Mouse (Mus musculus) MEL-GATA-1-ER (cell line): Measurements from ENCODE around the gene Tns3.

Experiments used
- DNase-seq: peaks from one replicate; pipeline ENCODE4 v3.0.0-alpha.2; 2012; ENCODE audit warnings: low read depth; ENCODE audit errors: extremely low read depth

Gene Tns3

GRCm38 (mm10) chr11:8664393-8664743 is at the start of gene Tns3:
TSS of gene Tns3 (minus strand) at chr11:8664535.
- no peak for DNase-seq

GRCm38 (mm10) chr11:8706246-8707041 is 42.1 kb upstream of the Tns3 start:
- DNase-seq: no peak

- no peak for DNase-seq
Measured at GRCm38 (mm10) chr11:8705156-8705555, 40.8 kb upstream of the Tns3 start.

- no peak for DNase-seq
Measured at GRCm38 (mm10) chr11:8703876-8704275, 39.5 kb upstream of the Tns3 start.

GRCm38 (mm10) chr11:8702532-8702886 is 38.2 kb upstream of the Tns3 start:
- no peak for DNase-seq

- DNase-seq: no peak
Measured at GRCm38 (mm10) chr11:8701845-8702531, 37.7 kb upstream of the Tns3 start.

- DNase-seq: no peak
Measured at GRCm38 (mm10) chr11:8701400-8701799, 37.1 kb upstream of the Tns3 start.

GRCm38 (mm10) chr11:8700641-8701221 is 36.4 kb upstream of the Tns3 start:
- no peak for DNase-seq

- DNase-seq: no peak
Measured at GRCm38 (mm10) chr11:8699777-8700176, 35.4 kb upstream of the Tns3 start.

- DNase-seq: no peak
Measured at GRCm38 (mm10) chr11:8697670-8698069, 33.3 kb upstream of the Tns3 start.

GRCm38 (mm10) chr11:8694096-8694495 is 29.8 kb upstream of the Tns3 start:
- DNase-seq: no peak

- no peak for DNase-seq
Measured at GRCm38 (mm10) chr11:8692536-8693471, 28.5 kb upstream of the Tns3 start.

- no peak for DNase-seq
Measured at GRCm38 (mm10) chr11:8692162-8692535, 27.8 kb upstream of the Tns3 start.

- no peak for DNase-seq
Measured at GRCm38 (mm10) chr11:8691605-8692004, 27.3 kb upstream of the Tns3 start.

- no peak for DNase-seq
Measured at GRCm38 (mm10) chr11:8690633-8691032, 26.3 kb upstream of the Tns3 start.

GRCm38 (mm10) chr11:8689515-8689914 is 25.2 kb upstream of the Tns3 start:
- DNase-seq: no peak

- DNase-seq: no peak
Measured at GRCm38 (mm10) chr11:8688907-8689306, 24.6 kb upstream of the Tns3 start.

GRCm38 (mm10) chr11:8686501-8686900 is 22.2 kb upstream of the Tns3 start:
- DNase-seq: no peak

- no peak for DNase-seq
Measured at GRCm38 (mm10) chr11:8686061-8686460, 21.7 kb upstream of the Tns3 start.

- DNase-seq: no peak
Measured at GRCm38 (mm10) chr11:8685195-8685594, 20.9 kb upstream of the Tns3 start.

GRCm38 (mm10) chr11:8684262-8684661 is 19.9 kb upstream of the Tns3 start:
- no peak for DNase-seq

GRCm38 (mm10) chr11:8681356-8681755 is 17.0 kb upstream of the Tns3 start:
- no peak for DNase-seq
